Mouse (Mus musculus) liver, adult 2 months (tissue): ENCODE data around the gene Micu1.

Experiments used
- CTCF ChIP-seq: fragments of 200-500 bp; IDR thresholded peaks from 2 replicates; pipeline ENCODE4 v1.5.1; 2011; ENCODE audit warnings: low read depth, low read length, control low read depth
- POLR2A ChIP-seq: fragments of 200-500 bp; IDR thresholded peaks from 2 replicates; pipeline ENCODE4 v1.6.1; 2011; ENCODE audit warnings: low read length, control low read depth; ENCODE audit not compliant: insufficient read depth; ENCODE audit errors: extremely low read depth

DNA sequence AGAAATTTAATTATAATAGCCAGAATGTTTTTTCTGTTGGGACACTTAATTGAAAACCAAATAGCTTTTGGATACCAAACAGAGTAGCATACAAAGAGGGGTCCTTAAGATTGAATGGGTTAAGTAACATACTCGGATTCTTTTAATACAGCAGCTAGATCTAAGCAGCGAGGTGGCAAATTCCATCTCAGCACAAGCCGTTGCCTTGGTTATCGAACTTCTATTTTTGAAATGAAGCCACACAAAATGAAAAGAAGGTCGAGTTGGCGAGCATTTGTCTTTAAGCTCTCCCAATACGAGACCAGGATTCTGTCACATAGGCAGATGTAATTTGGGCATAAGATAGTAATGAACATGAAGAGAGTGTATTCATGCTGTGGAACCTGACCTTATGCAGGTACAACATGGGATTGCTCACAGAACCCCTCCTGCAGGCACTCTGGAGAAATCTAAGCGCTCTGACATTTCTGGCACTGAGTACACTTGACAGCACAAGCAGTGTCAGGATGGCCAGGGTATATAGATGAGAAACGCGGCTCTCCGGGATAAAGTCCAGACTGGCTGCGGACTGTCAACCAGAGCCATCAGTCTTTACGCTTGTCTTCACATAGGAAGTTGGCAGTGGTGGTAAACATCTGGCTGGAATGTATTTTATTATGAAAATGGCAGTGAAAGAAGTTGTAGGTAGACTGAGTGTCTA, 71.3 kb downstream of the Micu1 start:
- TF ChIP-seq CTCF: no peak
- TF ChIP-seq POLR2A: no peak
